Mouse (Mus musculus) E14TG2a.4 (cell line): ENCODE data around the gene Gnmt.

Experiments used
- CTCF ChIP-seq: conservative IDR thresholded peaks from 2 replicates; pipeline ENCODE4 v1.5.1; 2014; ENCODE audit warnings: low read length
- POU5F1 ChIP-seq: IDR thresholded peaks from 2 replicates; pipeline ENCODE4 v1.6.1; 2014; ENCODE audit warnings: low read length, borderline replicate concordance

DNA sequence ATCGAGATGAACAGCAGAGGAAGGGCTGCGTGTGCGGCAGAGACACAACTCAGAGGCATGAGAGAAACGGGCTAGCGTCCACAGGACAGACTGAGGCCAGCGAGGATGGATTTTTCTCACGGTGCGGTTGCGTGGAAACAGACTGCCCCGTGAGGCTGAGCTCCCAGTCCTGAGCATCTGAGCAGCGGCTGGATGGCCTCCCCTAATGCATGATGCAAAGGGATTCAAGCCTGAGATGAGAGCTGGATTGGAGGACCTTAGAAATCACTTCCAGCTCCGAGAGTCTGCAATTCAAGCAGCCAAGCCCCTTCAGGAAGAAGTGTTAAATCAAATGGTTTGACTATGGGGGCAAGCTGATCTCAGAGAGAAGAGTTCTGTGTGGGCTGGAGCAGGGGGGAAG lies 27.5 kb downstream of the Gnmt start:
- TF ChIP-seq CTCF, result no peak
- no peak for TF ChIP-seq POU5F1
